Mouse (Mus musculus) erythroblast, embryonic 14.5 days (primary cell): Measurements from ENCODE around the gene Myh10.

Source experiments
- GATA1 ChIP-seq: IDR thresholded peaks from 2 replicates; pipeline ENCODE4 v1.6.1; 2012; ENCODE audit warnings: low read length, inconsistent platforms, mixed read lengths
- TAL1 ChIP-seq: IDR thresholded peaks from 3 replicates; pipeline ENCODE4 v1.6.1; 2012; ENCODE audit warnings: low read length, inconsistent platforms, mixed read lengths

DNA sequence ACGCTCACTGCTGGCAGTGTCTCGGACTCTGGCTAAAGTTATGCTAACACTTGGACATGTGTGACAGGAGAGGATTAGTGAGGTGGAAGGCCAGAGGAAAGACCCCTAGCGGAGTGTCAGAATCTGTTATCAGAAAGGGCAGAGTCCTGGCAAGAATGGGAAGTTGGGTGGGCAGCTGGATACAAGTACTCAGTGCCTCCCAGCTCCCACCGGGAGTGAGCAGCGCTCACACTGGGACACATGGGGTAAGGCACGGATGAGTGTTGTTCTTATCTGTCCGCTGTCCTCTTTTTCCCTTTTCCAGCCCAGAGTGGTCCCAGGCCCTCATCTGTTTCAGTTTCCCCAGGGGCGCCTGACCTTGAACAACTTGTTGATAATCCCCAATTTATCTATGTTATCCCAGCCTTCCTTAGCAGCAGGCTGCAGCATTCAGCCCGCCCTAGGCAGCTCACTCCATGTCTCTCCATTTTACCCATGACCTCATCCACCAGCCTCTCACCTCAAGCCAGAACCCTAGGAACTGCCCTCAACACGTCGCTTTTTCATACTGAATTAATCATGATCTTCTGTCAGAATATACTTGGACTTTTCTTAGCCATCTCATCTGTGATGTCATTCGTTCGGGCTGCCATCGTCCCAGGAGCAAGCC lies 89.2 kb downstream of the Myh10 start:
- TF ChIP-seq GATA1 (no peak), TAL1 (no peak)
